19 mouse cellular contexts compared by ENCODE assay signal in the genomic region with DNA sequence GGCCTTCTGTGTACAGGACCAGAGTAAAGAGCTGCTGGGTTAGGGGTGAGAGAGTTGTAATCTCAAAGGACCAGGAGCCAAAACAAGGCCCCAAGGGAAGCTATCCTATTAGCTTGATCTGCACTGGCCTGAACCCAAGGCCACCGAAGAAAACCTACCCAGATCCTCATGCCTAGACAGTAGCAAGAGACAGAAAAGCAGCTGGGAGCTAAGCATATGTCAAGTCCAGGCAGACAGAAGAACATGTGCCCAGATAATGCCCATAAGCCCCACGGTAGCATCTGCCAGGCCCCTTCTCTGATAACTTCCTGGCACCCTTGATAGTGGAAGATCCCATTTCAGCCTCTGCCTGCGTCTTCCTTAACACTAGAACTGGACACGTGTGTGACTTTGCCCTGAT. TPM values are rescaled to one million over a fixed set of nuclear protein-coding genes. Genes with fewer than 3 reads are reported as not detected.
DNase-seq lines count a peak whose midpoint lies in the region; ATAC-seq and TF ChIP-seq lines count a peak whose summit lies in the region.
"Had no signal": no experiment of that assay in that cellular context is flagged by ENCODE, and none has a peak within 500 bp of the region (broad histone marks: within the 10 kb centered on the region; RNA-seq: fewer than 3 reads in every experiment).

No protein-coding gene starts in this region.

- no peak for ATAC-seq in hindbrain, postnatal 0 days
- ATAC-seq in hindbrain, embryonic 16.5 days: no peak
- ATAC-seq: forebrain, embryonic 14.5 days had no signal

- no peaks in the 10 kb centered on the region for H3K36me3 ChIP-seq in hindbrain, postnatal 0 days (ENCODE audit: insufficient read depth, low read length)
- H3K36me3 ChIP-seq in hindbrain, embryonic 16.5 days (ENCODE audit: control insufficient read depth, insufficient read depth, low read length): no peaks in the 10 kb centered on the region
- H3K36me3 ChIP-seq: midbrain, embryonic 12.5 days had no signal

- H3K4me3 ChIP-seq in hindbrain, postnatal 0 days (ENCODE audit: low read length): no peak overlapping the region
- no peak overlapping the region for H3K4me3 ChIP-seq in hindbrain, embryonic 16.5 days (ENCODE audit: low read length)
- H3K4me3 ChIP-seq: midbrain, embryonic 12.5 days had no signal

- WGBS in hindbrain, postnatal 0 days: 64% methylated on average over 4 of the region's 4 CpGs
- 90% methylated on average over 4 of the region's 4 CpGs for WGBS in hindbrain, embryonic 16.5 days

- H3K9me3 ChIP-seq in hindbrain, postnatal 0 days (ENCODE audit: low read length): no peaks in the 10 kb centered on the region
- no peaks in the 10 kb centered on the region for H3K9me3 ChIP-seq in hindbrain, embryonic 16.5 days (ENCODE audit: control insufficient read depth, low read length)
- H3K9me3 ChIP-seq: midbrain, embryonic 12.5 days had no signal

- no peak overlapping the region for H3K9ac ChIP-seq in hindbrain, postnatal 0 days (replicated peaks; ENCODE audit: low read length)
- no peak overlapping the region for H3K9ac ChIP-seq in hindbrain, embryonic 16.5 days (ENCODE audit: low read depth, low read length)
- H3K9ac ChIP-seq: midbrain, embryonic 12.5 days had no signal

- no peak overlapping the region for H3K4me2 ChIP-seq in hindbrain, postnatal 0 days (ENCODE audit: low read depth, low read length)
- no peak overlapping the region for H3K4me2 ChIP-seq in hindbrain, embryonic 16.5 days (ENCODE audit: low read length)
- H3K4me2 ChIP-seq: midbrain, embryonic 12.5 days had no signal

- no peak overlapping the region for H3K27ac ChIP-seq in hindbrain, postnatal 0 days
- H3K27ac ChIP-seq in hindbrain, embryonic 16.5 days (ENCODE audit: low read depth, low read length): no peak overlapping the region
- H3K27ac ChIP-seq: midbrain, embryonic 12.5 days had no signal

- H3K4me1 ChIP-seq in hindbrain, postnatal 0 days (ENCODE audit: insufficient read depth, low read length): no peaks in the 10 kb centered on the region
- H3K4me1 ChIP-seq in hindbrain, embryonic 16.5 days (ENCODE audit: control insufficient read depth, insufficient read depth, low read depth, low read length): no peaks in the 10 kb centered on the region
- H3K4me1 ChIP-seq: midbrain, embryonic 12.5 days had no signal

- DNase-seq in gastrocnemius, adult 18-20 months (ENCODE audit: low spot score): peak; percentile 39
- DNase-seq in gastrocnemius, postnatal 25 days: no peak
- DNase-seq in hindbrain, postnatal 0 days (ENCODE audit: low spot score): peak; percentile 18
- peak; percentile 53 for DNase-seq in retina, postnatal 1 day
- DNase-seq in retina, embryonic 14.5 days (ENCODE audit: low spot score): no peak
- DNase-seq in urinary bladder, postnatal 4 days (ENCODE audit: low spot score in 2 of 2): no peak
- no peak for DNase-seq in cerebellum, postnatal 4 days (ENCODE audit: low spot score in 2 of 2)
- DNase-seq: adrenal gland, postnatal 36 days; heart, postnatal 14 days; layer of hippocampus, postnatal 36 days; lung, postnatal 14 days; thymus, adult 18-20 months had no signal

- H3K27me3 ChIP-seq in hindbrain, postnatal 0 days (ENCODE audit: insufficient read depth, low read length): no peaks in the 10 kb centered on the region
- H3K27me3 ChIP-seq in hindbrain, embryonic 16.5 days (replicated peaks; ENCODE audit: control insufficient read depth, insufficient read depth, low read length): no peaks in the 10 kb centered on the region
- H3K27me3 ChIP-seq: midbrain, embryonic 12.5 days had no signal

- TF ChIP-seq CTCF in hindbrain, postnatal 0 days (IDR thresholded peaks at IDR 0.05; ENCODE audit: low read depth): no peak

RNA-seq across cellular contexts. Expression of gene Ccdc188, which starts 30.9 kb away (rescaled TPM):
- not detected for total RNA-seq in gastrocnemius, adult 18-20 months (2021)
- total RNA-seq in gastrocnemius, postnatal 25 days (2021): not detected
- not detected in 2 replicates for total RNA-seq in hindbrain, postnatal 0 days (2014; rRNA removed)
- polyA plus RNA-seq in hindbrain, postnatal 0 days (2015; fragmentation: Nextera tagmentation; extraction: Ambion mirVana): not detected in 2 replicates
- 0.11 TPM in 1 of 2 replicates, not detected in the other for polyA plus RNA-seq in hindbrain, embryonic 16.5 days (2015; fragmentation: Nextera tagmentation; extraction: Ambion mirVana)
- total RNA-seq: adrenal gland, postnatal 36 days; heart, postnatal 14 days; layer of hippocampus, postnatal 36 days had no signal
- polyA plus RNA-seq: large intestine, adult 2 months; limb, embryonic 14.5 days; liver, embryonic 16.5 days; midbrain, embryonic 12.5 days; small intestine, adult 2 months had no signal

RNA-seq across cellular contexts. Expression of gene Zdhhc8, which starts 48.1 kb away (rescaled TPM):
- total RNA-seq in gastrocnemius, adult 18-20 months (2021): 10 to 100 TPM; 23.7 to 27.3 TPM
- total RNA-seq in gastrocnemius, postnatal 25 days (2021): 10 to 100 TPM; 21.6 to 26.6 TPM
- total RNA-seq in hindbrain, postnatal 0 days (2014; rRNA removed): 32.0 and 34.0 TPM in 2 replicates
- polyA plus RNA-seq in hindbrain, postnatal 0 days (2015; fragmentation: Nextera tagmentation; extraction: Ambion mirVana): 13.3 and 14.5 TPM in 2 replicates
- 8.0 and 14.6 TPM in 2 replicates for polyA plus RNA-seq in hindbrain, embryonic 16.5 days (2015; fragmentation: Nextera tagmentation; extraction: Ambion mirVana)

RNA-seq across cellular contexts. Expression of gene Rtn4r, which starts 59.4 kb away (rescaled TPM):
- under 1 TPM in 1 of 2 experiments, not detected in 1; 0.11 TPM for total RNA-seq in gastrocnemius, adult 18-20 months (2021)
- under 1 TPM in 1 of 2 experiments, not detected in 1; 0.13 TPM for total RNA-seq in gastrocnemius, postnatal 25 days (2021)
- total RNA-seq in hindbrain, postnatal 0 days (2014; rRNA removed): 38.2 and 55.7 TPM in 2 replicates
- 20.4 and 23.1 TPM in 2 replicates for polyA plus RNA-seq in hindbrain, postnatal 0 days (2015; fragmentation: Nextera tagmentation; extraction: Ambion mirVana)
- 15.6 and 24.3 TPM in 2 replicates for polyA plus RNA-seq in hindbrain, embryonic 16.5 days (2015; fragmentation: Nextera tagmentation; extraction: Ambion mirVana)

Comparison
In these comparisons a context has a peak if more than half of its experiments do, and no peak if none do; other contexts are left out.
1. DNase-seq: peak in gastrocnemius, adult 18-20 months (single experiment), hindbrain, postnatal 0 days (single experiment) and retina, postnatal 1 day (single experiment); none in gastrocnemius, postnatal 25 days (single experiment), retina, embryonic 14.5 days (single experiment), urinary bladder, postnatal 4 days (0 of 2) and cerebellum, postnatal 4 days (0 of 2).
2. RNA of gene Rtn4r, which starts 59.4 kb away (total RNA-seq): 38.2 to 55.7 TPM in hindbrain, postnatal 0 days; 0.13 TPM in gastrocnemius, postnatal 25 days and 0.11 TPM in gastrocnemius, adult 18-20 months; every median in the first group is over 10 times any median in the second.